Mouse (Mus musculus): Measurements from ENCODE around the gene Coro2a. TPM values are rescaled to one million over a fixed set of nuclear protein-coding genes. Genes with fewer than 3 reads are reported as not detected.

Coro2a gene
- polyA plus RNA-seq, 1 experiment from 2014 or later = 10.8 TPM

DNA sequence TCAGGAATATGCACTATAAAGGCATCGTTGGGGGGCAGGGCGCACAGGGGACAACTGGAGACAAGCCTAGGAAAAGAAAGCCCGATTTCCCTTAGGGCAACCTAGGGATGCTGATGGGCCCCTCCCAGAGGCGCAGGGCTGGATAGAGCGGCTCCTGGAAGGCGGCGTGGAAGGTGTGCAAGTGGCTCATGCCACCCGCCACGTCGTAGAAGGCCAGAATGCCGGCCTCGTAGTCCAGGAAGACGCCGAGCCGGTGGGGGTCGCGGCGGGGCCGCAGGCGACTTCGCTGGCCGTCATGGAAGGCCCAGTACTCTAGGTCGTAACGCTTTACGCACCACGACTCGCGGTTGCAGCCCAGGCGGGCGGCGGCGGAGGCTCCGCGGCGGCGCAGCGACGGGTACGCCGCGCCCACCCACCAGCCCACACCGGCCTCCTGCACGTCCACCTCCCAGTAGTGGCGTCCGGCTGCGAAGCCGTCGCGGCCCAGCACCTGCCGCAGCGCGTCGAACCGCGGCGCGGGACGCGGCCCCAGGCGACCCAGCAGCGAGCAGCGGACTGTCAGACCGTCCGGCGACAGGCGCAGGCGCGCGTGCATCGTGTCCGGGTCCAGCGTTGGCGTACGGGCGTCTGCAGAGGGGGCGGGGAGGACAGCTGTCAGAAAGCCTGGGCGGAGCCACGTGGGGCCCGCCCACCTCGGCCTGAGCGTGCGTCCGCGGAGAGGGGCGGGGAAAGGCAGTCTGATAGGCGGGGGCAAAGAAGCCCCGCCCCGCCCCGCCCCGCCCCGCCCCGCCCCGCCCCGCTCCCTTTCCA is 95.0 kb downstream of the Coro2a start:
- Histone ChIP-seq H3K9ac (replicated peaks; ENCODE audit: low read depth, low read length) (peak overlapping the region; percentile 45), H3K36me3 (ENCODE audit: control insufficient read depth, insufficient read depth, low read length) (peaks cover 13% of the 10 kb centered on the region; the same call in 1 of the 2 replicates), H3K9me3 (ENCODE audit: control insufficient read depth, low read depth, low read length) (no peaks in the 10 kb centered on the region), H3K4me3 (ENCODE audit: low read depth, low read length) (peak overlapping the region; percentile 56), H3K4me1 (ENCODE audit: control insufficient read depth, insufficient read depth, low read length) (0 out of 2 replicates have a peak, but pooled peaks cover 3% of the 10 kb centered on the region), H3K27me3 (ENCODE audit: control insufficient read depth, insufficient read depth, low read length) (no peaks in the 10 kb centered on the region), H3K27ac (ENCODE audit: low read length) (no peak overlapping the region), H3K4me2 (replicated peaks; ENCODE audit: low read depth, low read length) (peak overlapping the region; percentile 63)
- WGBS = under 1% methylated on average over 88 of the region's 94 CpGs
- ATAC-seq (ENCODE audit: insufficient number of reproducible peaks, insufficient read depth, low FRiP score, low read depth) = peak; percentile 96

DNA sequence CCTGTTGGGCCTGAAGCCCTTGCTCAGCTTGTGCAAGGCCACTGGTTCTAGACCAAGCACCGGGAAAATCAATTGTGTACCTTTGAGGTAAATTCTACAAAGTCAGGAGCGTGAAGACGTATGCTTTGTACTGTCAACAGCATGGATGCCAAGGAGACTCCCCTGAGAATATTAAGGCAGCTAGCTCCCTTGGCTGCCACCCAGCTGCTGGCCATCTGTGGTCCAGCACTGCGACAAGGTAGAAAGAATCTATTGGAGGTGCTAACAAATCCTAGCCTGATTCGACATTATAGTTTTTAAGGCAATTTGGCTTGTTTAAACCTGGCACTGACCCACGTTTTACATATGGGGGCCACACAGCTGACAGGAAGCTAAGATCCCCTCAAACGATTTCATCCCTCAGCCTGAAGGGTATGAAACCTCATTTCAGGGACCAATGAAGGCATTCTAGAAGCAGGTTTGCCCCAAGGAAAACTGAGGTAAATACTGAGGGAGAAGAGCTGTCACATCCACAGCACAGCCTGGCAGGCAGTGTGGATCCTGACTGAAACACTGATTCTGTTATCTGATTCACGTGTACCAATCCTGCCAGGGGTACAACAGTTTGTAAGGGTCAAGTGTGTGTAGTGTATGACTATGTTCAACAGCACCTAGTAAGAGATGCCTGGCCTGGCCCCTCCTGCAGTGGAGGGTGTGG is 96.5 kb downstream of the Coro2a start:
- H3K27ac ChIP-seq (ENCODE audit: low read length) = no peak overlapping the region
- WGBS = 73% methylated on average over 8 of the region's 8 CpGs
- H3K27me3 ChIP-seq (ENCODE audit: control insufficient read depth, insufficient read depth, low read length) = no peaks in the 10 kb centered on the region
- H3K36me3 ChIP-seq (ENCODE audit: control insufficient read depth, insufficient read depth, low read length) = peaks cover 23% of the 10 kb centered on the region
- H3K9me3 ChIP-seq (ENCODE audit: control insufficient read depth, low read depth, low read length) = no peaks in the 10 kb centered on the region
- H3K9ac ChIP-seq (replicated peaks; ENCODE audit: low read depth, low read length) = no peak overlapping the region
- no peak overlapping the region for H3K4me3 ChIP-seq (ENCODE audit: low read depth, low read length)
- H3K4me2 ChIP-seq (replicated peaks; ENCODE audit: low read depth, low read length) = no peak overlapping the region
- no peak for ATAC-seq (ENCODE audit: insufficient number of reproducible peaks, insufficient read depth, low FRiP score, low read depth)
- 0 out of 2 replicates have a peak, but pooled peaks cover 3% of the 10 kb centered on the region for H3K4me1 ChIP-seq (ENCODE audit: control insufficient read depth, insufficient read depth, low read length)

DNA sequence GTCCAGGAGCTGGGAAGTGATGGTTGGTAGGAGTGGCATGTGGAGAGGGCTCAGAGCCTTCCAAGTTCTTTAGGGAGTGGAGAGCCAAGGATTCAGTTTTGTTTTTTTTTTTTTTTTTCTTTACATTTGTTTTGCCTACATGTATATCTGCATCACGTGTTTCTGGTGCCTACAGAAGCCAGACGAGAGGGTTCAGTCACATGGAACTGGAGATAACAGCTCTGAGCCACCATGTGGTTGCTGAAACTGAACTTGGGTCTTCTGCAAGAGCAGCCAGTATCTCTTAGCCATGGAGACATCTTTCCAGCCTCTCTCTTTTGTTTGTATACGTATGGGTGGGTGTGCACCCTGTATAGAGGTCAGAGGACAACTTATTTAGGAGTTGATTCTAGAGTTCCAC is 98.1 kb downstream of the Coro2a start:
- Histone ChIP-seq H3K9me3 (ENCODE audit: control insufficient read depth, low read depth, low read length) (no peaks in the 10 kb centered on the region), H3K27ac (ENCODE audit: low read length) (no peak overlapping the region), H3K9ac (replicated peaks; ENCODE audit: low read depth, low read length) (no peak overlapping the region), H3K4me2 (replicated peaks; ENCODE audit: low read depth, low read length) (no peak overlapping the region), H3K4me3 (ENCODE audit: low read depth, low read length) (no peak overlapping the region), H3K36me3 (ENCODE audit: control insufficient read depth, insufficient read depth, low read length) (peaks cover 34% of the 10 kb centered on the region), H3K4me1 (ENCODE audit: control insufficient read depth, insufficient read depth, low read length) (0 out of 2 replicates have a peak, but pooled peaks cover 3% of the 10 kb centered on the region), H3K27me3 (ENCODE audit: control insufficient read depth, insufficient read depth, low read length) (no peaks in the 10 kb centered on the region)
- 81% methylated on average over 3 of the region's 3 CpGs for WGBS
- no peak for ATAC-seq (ENCODE audit: insufficient number of reproducible peaks, insufficient read depth, low FRiP score, low read depth)

DNA sequence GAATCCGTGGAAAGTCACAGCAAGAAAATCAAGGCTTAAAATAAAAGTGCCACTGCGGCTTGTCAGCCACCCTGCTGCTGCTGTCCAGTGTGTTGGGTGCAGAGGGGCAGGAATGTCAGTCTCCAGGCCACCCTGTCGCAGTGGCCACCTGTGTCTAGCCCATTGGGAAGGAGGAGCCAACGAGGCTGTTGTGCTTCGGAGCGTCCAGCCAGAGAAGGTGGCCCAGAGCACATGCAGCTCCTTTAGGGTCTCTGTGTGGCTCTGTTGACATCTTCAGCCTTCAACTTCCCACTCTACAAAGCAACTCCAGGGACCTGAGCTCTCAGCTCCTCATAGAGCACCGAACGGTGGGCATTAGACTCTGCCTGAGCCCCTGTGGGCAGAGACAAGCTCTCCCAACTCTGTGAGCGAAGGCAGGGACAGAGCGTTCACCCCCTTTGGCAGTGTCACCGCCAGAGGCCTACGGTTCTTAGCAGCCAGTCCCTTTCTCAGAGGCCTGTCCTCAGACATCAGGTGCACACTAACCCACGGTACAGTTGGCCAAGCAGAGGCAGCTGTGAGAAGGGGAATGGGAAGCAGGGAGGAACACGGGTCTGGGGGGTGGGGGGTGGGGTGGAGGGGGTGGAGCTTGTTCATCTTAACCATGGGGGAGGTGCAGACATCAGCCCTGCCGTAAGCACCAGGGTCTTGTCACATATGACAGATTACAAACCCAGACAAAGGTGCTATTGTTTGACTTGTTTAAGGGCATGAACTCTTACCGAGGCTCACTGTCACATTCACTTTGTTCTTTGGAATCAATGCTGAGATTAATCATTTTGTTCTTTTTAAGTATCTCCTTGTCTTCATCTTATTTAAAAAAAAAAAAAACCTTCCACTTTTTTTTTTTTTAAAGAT is 99.1 kb downstream of the Coro2a start:
- 62% methylated on average over 16 of the region's 16 CpGs for WGBS
- Histone ChIP-seq H3K36me3 (ENCODE audit: control insufficient read depth, insufficient read depth, low read length) (peaks cover 37% of the 10 kb centered on the region), H3K4me3 (ENCODE audit: low read depth, low read length) (no peak overlapping the region)

DNA sequence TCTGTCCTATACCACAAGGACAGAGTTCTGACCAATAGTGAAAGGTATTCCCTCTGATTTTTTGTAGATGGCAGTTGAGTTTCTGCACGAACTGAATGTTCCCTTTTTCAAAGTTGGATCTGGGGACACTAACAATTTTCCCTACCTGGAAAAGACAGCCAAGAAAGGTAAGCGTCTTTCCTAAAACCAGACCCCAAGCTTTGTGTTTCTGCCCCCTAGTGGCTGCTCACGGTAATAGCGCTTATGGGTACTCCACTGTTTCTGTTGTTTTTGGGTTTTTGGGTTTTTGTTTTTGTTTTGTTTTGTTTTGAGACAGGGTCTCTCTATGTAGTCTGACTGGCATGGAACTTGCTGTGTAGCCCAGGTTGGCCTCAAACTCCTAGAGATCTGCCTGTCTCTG is 103.0 kb downstream of the Coro2a start:
- 17% methylated on average over 4 of the region's 4 CpGs for WGBS
- no peak overlapping the region for H3K4me2 ChIP-seq (replicated peaks; ENCODE audit: low read depth, low read length)
- H3K4me3 ChIP-seq (ENCODE audit: low read depth, low read length) = no peak overlapping the region
- H3K9ac ChIP-seq (replicated peaks; ENCODE audit: low read depth, low read length) = no peak overlapping the region
- H3K9me3 ChIP-seq (ENCODE audit: control insufficient read depth, low read depth, low read length) = no peaks in the 10 kb centered on the region
- no peaks in the 10 kb centered on the region for H3K4me1 ChIP-seq (ENCODE audit: control insufficient read depth, insufficient read depth, low read length)
- H3K27ac ChIP-seq (ENCODE audit: low read length) = no peak overlapping the region
- ATAC-seq (ENCODE audit: insufficient number of reproducible peaks, insufficient read depth, low FRiP score, low read depth) = no peak
- H3K36me3 ChIP-seq (ENCODE audit: control insufficient read depth, insufficient read depth, low read length) = peaks cover 45% of the 10 kb centered on the region
- H3K27me3 ChIP-seq (ENCODE audit: control insufficient read depth, insufficient read depth, low read length) = no peaks in the 10 kb centered on the region

More for the DNA sequence above, 99.1 kb downstream of the Coro2a start:
- H3K4me1 ChIP-seq (ENCODE audit: control insufficient read depth, insufficient read depth, low read length) = 0 out of 2 replicates have a peak, but pooled peaks cover 3% of the 10 kb centered on the region
- ATAC-seq (ENCODE audit: insufficient number of reproducible peaks, insufficient read depth, low FRiP score, low read depth) = no peak
- no peak overlapping the region for H3K9ac ChIP-seq (replicated peaks; ENCODE audit: low read depth, low read length)
- no peak overlapping the region for H3K4me2 ChIP-seq (replicated peaks; ENCODE audit: low read depth, low read length)
- no peaks in the 10 kb centered on the region for H3K27me3 ChIP-seq (ENCODE audit: control insufficient read depth, insufficient read depth, low read length)
- H3K9me3 ChIP-seq (ENCODE audit: control insufficient read depth, low read depth, low read length) = no peaks in the 10 kb centered on the region
- H3K27ac ChIP-seq (ENCODE audit: low read length) = no peak overlapping the region

DNA sequence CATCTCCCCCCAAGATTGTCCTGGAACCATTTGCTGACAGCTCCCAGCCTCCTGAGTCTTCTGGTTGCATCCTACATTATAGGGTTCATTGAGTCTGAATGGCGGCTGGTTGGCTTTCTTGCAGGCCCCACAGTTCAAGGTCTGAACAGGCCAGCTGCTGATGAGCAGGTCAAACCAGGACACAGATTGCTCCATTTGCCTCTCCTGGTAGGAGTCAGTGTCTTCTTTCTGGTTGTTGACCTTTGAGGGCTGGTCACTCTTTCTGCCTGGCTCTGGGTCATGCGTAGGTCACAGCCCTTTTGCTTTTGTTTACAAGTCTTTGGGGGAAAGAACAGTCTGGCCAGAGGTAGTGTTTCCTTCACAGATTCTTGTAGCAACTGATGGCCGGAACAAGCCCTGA is 103.5 kb downstream of the Coro2a start:
- no peak overlapping the region for H3K9ac ChIP-seq (replicated peaks; ENCODE audit: low read depth, low read length)
- WGBS = 58% methylated on average over 3 of the region's 3 CpGs
- no peak overlapping the region for H3K4me3 ChIP-seq (ENCODE audit: low read depth, low read length)
- H3K27ac ChIP-seq (ENCODE audit: low read length) = no peak overlapping the region
- ATAC-seq (ENCODE audit: insufficient number of reproducible peaks, insufficient read depth, low FRiP score, low read depth) = no peak
- no peak overlapping the region for H3K4me2 ChIP-seq (replicated peaks; ENCODE audit: low read depth, low read length)
- no peaks in the 10 kb centered on the region for H3K9me3 ChIP-seq (ENCODE audit: control insufficient read depth, low read depth, low read length)
- no peaks in the 10 kb centered on the region for H3K27me3 ChIP-seq (ENCODE audit: control insufficient read depth, insufficient read depth, low read length)
- H3K4me1 ChIP-seq (ENCODE audit: control insufficient read depth, insufficient read depth, low read length) = no peaks in the 10 kb centered on the region
- peaks cover 49% of the 10 kb centered on the region for H3K36me3 ChIP-seq (ENCODE audit: control insufficient read depth, insufficient read depth, low read length)

DNA sequence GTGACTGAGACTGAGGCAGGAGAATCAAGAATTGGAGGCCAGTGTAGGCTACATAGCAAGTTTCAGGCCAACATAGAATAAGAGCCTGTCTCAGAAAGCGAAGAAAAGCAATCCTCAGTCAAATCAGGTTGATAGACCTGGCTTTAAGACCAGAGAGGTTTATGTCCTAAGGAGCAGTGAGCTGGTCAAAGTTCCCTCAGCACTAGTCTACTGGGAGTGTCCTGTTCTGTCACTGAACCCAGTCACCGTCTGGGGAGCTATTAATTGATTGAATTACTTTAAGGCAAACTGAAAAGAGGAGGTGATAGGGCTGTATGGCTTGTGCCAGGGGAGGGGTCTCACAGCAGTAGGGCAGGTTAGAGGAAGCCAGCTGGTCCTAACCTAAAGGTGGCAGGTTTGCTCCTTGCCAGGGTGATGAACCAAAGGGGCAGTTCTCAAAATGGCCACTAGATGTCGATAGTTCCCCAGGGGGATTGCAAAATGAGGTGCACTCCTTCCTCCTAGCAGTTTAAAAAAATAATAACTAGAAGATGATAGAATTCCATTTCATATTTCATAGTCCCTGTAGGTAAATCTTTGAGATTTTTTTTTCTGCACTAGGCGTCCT is 104.6 kb downstream of the Coro2a start:
- Histone ChIP-seq H3K4me2 (replicated peaks; ENCODE audit: low read depth, low read length) (no peak overlapping the region), H3K27ac (ENCODE audit: low read length) (no peak overlapping the region), H3K9me3 (ENCODE audit: control insufficient read depth, low read depth, low read length) (no peaks in the 10 kb centered on the region), H3K27me3 (ENCODE audit: control insufficient read depth, insufficient read depth, low read length) (no peaks in the 10 kb centered on the region), H3K4me3 (ENCODE audit: low read depth, low read length) (no peak overlapping the region), H3K36me3 (ENCODE audit: control insufficient read depth, insufficient read depth, low read length) (peaks cover 51% of the 10 kb centered on the region), H3K4me1 (ENCODE audit: control insufficient read depth, insufficient read depth, low read length) (no peaks in the 10 kb centered on the region), H3K9ac (replicated peaks; ENCODE audit: low read depth, low read length) (no peak overlapping the region)
- 43% methylated on average over 4 of the region's 4 CpGs for WGBS
- no peak for ATAC-seq (ENCODE audit: insufficient number of reproducible peaks, insufficient read depth, low FRiP score, low read depth)

DNA sequence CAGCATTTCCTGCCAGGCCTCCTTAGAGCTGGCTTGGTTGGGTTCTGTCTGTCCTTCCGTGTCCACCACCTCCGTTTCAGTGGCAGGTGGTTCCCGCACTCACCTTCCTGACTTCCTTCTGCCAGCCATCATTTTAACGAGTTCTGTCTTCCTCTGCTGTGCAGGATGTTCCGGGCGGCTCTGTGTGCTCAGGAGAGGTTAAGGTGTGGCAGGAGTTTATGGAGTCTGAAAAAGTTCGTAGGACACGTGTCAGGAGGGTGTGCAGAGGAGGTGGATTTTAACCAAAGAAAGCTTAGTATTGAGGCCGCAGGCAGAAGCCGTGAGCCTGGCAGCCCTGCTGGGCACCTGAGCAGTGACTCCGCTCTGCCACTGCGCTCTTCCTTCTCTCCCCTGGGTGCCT is 106.5 kb downstream of the Coro2a start:
- Histone ChIP-seq H3K9me3 (ENCODE audit: control insufficient read depth, low read depth, low read length) (no peaks in the 10 kb centered on the region), H3K36me3 (ENCODE audit: control insufficient read depth, insufficient read depth, low read length) (peaks cover 38% of the 10 kb centered on the region), H3K27me3 (ENCODE audit: control insufficient read depth, insufficient read depth, low read length) (no peaks in the 10 kb centered on the region), H3K4me1 (ENCODE audit: control insufficient read depth, insufficient read depth, low read length) (peaks cover 1% of the 10 kb centered on the region; the same call in 1 of the 2 replicates), H3K9ac (replicated peaks; ENCODE audit: low read depth, low read length) (no peak overlapping the region), H3K4me3 (ENCODE audit: low read depth, low read length) (no peak overlapping the region), H3K4me2 (replicated peaks; ENCODE audit: low read depth, low read length) (no peak overlapping the region), H3K27ac (ENCODE audit: low read length) (no peak overlapping the region)
- 87% methylated on average over 12 of the region's 12 CpGs for WGBS
- ATAC-seq (ENCODE audit: insufficient number of reproducible peaks, insufficient read depth, low FRiP score, low read depth) = no peak

Data from stomach, embryonic 14.5 days (tissue).